Mouse (Mus musculus) cerebellum, postnatal 25 days (tissue): ENCODE results near the gene Ccm2.

Experiments used
- DNase-seq, 2 experiments: peaks; one replicate each; pipeline ENCODE4 v3.0.0; 2021; ENCODE audit warnings: mixed read lengths in 2 of 2

Ccm2 gene

GRCm38 (mm10) chr11:6605021-6605481 is 58.4 kb downstream of the Ccm2 start:
- DNase-seq = peak in 1 of 2 experiments; percentile 67

- peak; percentile 87 to 90 for DNase-seq
Observed at GRCm38 (mm10) chr11:6605491-6606399, 59.1 kb downstream of the Ccm2 start, which contains the start of gene Nacad. Gene Nacad (minus strand): TSS chr11:6606053.

- DNase-seq = no peak
Observed at GRCm38 (mm10) chr11:6615250-6616205, 68.8 kb downstream of the Ccm2 start.

GRCm38 (mm10) chr11:6623704-6624103 is 77.0 kb downstream of the Ccm2 start:
- DNase-seq = no peak

- no peak for DNase-seq
Observed at GRCm38 (mm10) chr11:6624619-6625382, 78.1 kb downstream of the Ccm2 start.

GRCm38 (mm10) chr11:6625478-6626387 is 79.0 kb downstream of the Ccm2 start, which contains the start of gene Tbrg4:
Gene Tbrg4 (minus strand): TSS chr11:6626067.
- peak; percentile 96 to 98 for DNase-seq

- no peak for DNase-seq
Observed at GRCm38 (mm10) chr11:6626388-6626772, 79.7 kb downstream of the Ccm2 start.

GRCm38 (mm10) chr11:6627731-6628130 is 81.0 kb downstream of the Ccm2 start:
- no peak for DNase-seq

GRCm38 (mm10) chr11:6628568-6628967 is 81.9 kb downstream of the Ccm2 start:
- DNase-seq = peak; percentile 56 to 73

- peak; percentile 39 to 66 for DNase-seq
Observed at GRCm38 (mm10) chr11:6629655-6630054, 83.0 kb downstream of the Ccm2 start.

- DNase-seq = no peak
Observed at GRCm38 (mm10) chr11:6636150-6636549, 89.5 kb downstream of the Ccm2 start.

- DNase-seq = no peak
Observed at GRCm38 (mm10) chr11:6638537-6638936, 91.8 kb downstream of the Ccm2 start, which contains the start of gene Wap. Gene Wap (minus strand): TSS chr11:6638637.

GRCm38 (mm10) chr11:6639072-6639471 is 92.4 kb downstream of the Ccm2 start:
- no peak for DNase-seq

GRCm38 (mm10) chr11:6644566-6644965 is 97.9 kb downstream of the Ccm2 start:
- DNase-seq = no peak
